Mouse (Mus musculus): ENCODE data around the gene Thada. TPM values are rescaled to one million over a fixed set of nuclear protein-coding genes. Genes with fewer than 3 reads are reported as not detected.
"Not testable (repeated sequence)": the region's sequence is repeated elsewhere in the genome, so short reads cannot be mapped to it uniquely, and the experiment has no call there.

Thada gene
- total RNA-seq, 4 experiments from 2014 or later: 8.1 to 8.9 (median 8.6) TPM

- DNase-seq (ENCODE audit: low spot score): no peak
These were observed 239.8 kb downstream of the Thada start for GRCm38 (mm10) chr17:84226231-84226630.

DNA sequence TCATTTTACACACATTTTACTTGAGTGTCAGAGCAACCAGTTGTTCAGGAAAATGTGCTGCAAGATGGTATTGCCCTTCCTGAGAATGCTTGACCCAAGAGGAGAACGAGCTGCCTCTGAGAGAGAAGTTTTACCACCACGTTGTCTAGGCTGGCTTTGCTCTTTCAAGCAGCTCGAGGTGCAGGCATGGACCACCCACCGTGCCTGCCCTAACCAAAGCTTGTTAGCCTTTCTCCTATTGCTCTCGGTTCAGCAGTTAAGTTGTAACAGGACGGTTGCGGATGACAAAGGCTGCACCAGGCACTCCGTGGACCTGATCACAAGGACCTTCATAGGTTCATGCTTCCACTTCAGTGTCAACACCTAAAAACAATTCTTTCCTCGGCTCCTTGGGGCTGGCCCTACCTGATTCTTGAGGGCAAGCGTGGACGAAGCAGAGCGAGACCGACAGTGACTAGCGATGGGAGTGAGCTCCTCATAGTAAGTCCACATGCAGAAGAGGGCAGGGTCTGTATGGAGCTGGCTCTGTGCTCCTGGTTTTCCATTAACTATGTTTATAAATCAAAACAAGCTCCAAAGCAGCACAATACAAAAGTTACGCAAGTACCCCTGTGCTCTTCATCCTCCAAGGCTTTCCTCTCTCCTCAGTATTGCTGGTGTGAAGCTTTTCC is 241.7 kb downstream of the Thada start:
- no peak for DNase-seq (ENCODE audit: low spot score)

- not testable (repeated sequence) for DNase-seq (ENCODE audit: low spot score)
These were observed 247.2 kb downstream of the Thada start for GRCm38 (mm10) chr17:84218841-84219240.

- no peak for DNase-seq (ENCODE audit: low spot score)
These were observed 248.3 kb downstream of the Thada start for GRCm38 (mm10) chr17:84217696-84218095.

GRCm38 (mm10) chr17:84215264-84215960 is 250.6 kb downstream of the Thada start:
- DNase-seq (ENCODE audit: low spot score): no peak

DNA sequence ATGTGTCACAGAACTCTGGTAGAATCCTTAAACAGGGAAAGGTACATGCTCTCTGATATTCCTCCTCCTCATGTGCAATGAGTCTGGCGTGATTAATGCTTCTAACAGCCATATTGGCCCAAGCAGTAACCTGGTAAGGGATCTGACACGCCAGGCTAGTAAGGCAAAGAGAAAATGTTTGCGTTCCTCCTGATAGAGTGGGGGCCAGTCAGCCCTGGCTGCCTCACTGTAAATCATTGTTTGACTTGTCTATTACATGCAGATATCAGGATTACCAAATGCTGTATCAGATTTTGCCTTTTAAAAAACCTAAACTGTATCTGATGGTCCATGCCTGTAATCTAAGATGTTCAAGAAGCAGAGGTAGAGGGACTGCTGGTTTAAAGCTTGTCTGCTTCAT is 252.5 kb downstream of the Thada start:
- DNase-seq (ENCODE audit: low spot score): no peak

DNA sequence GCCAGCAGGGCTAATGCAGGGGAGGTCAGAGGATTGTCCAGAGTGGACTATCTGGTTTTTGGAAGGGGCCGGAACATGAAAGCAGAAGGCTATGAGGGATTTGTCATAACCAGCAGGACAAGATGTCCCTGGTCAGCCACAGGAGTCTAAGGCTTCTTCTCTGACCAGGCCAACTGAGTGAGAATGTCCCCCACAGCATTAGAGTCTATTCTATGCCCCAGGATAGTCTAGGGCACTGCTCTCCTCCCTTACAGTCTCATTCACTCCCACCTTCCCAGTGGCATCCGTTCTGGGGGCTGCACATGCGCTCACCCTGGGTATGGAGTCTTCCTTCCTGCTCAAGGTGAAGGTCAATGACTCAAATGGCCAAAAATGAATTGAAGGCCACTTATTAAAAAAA is 258.4 kb downstream of the Thada start:
- no peak for DNase-seq (ENCODE audit: low spot score)

DNA sequence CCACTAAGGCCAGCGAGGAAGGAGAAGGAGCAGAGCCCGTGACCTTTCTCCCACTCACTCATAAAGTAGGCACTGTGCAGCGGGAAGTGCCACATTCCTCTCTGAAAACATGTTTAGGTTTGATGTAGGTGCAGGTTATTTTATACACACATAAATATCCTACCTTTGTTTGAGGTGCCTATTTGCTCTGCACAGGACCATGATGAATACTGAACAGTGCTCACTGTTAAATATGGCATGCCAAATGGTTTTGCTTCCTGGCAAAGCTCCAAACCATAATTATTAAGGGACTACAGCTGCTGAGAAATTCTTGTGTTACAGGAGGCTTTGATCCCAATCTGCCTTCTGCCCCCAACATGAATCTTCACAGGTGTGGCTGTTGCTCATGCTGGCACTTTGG is 259.8 kb downstream of the Thada start:
- no peak for DNase-seq (ENCODE audit: low spot score)

DNA sequence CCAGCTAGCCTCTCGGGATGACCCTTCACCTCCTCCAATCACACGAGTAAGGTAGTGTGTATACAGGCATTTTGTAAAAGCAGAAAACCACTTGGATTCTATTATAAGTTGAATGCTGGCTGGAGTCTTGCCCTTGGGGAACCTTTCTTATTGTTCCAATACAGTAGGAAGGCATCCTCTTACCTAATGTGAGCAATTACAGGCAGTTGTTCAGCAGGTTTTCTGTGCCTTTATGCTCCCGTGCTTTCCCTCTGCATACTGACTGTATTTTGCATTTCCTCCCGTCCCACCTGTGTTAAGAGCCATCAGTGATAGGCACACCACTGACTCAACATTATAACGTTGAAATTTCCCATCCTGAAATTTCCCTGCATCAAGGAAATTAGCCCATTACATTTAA is 261.0 kb downstream of the Thada start:
- DNase-seq (ENCODE audit: low spot score): no peak

DNA sequence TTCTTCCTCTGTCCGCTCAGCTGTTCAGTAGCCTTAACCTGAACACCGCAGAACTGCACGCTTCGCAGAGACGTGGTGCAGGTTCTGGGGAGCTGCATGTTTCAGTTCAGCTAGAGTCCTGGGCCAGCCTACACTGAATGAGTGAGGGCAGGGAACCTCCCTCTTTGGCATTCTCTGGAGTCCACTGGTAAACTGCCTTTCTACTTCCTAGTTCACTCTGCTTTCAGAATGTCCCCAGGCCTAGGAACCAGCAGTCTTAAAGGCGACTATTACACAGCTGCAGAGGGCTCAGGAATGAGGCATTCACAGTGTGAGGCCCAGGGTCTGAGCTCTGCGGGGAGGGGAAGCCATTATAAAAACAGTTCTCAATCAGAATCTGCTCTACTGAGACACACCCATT is 262.7 kb downstream of the Thada start:
- no peak for DNase-seq (ENCODE audit: low spot score)

DNA sequence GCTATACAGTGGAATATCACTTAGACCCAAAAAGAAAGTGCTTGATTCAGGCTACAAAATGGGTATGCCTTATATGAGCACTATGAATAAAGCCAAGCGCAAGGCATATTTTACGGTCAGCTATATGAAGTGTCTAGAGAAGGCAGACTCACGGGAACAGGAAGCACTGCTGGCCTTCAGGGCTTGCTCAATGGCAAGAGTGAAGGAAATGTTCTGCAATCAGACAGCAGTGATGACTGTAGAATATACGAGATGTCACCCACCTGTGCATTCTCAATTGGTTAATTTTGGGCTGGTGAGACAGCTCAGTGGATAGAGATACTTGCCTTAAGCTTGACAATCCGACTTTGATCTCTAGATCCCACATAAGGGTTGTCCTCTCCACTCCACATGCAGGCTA is 264.8 kb downstream of the Thada start:
- DNase-seq (ENCODE audit: low spot score): no peak

GRCm38 (mm10) chr17:84197912-84198344 is 268.1 kb downstream of the Thada start:
- no peak for DNase-seq (ENCODE audit: low spot score)

DNA sequence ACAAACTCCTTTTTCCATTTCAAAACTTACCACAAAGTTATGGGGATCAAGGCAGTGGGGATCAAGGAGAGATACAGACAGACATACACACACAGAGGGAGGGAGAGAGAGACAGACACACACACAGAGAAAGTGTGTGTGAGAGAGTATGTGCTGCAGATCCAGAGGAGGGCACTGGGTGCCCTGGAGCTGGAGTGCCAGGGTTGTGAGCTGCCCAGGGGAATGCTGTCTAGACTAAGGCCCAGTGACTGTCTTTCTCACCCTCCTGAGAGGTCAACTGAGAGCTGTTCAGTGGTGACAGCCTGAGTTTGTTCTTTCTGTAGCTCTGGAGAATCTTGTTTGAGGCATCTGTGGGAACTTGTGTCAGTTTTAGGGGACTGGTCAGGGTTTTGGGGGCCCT is 269.7 kb downstream of the Thada start:
- no peak for DNase-seq (ENCODE audit: low spot score)

- DNase-seq (ENCODE audit: low spot score): no peak
These were observed 270.2 kb downstream of the Thada start for GRCm38 (mm10) chr17:84195835-84196234.

GRCm38 (mm10) chr17:84195003-84195395 is 271.0 kb downstream of the Thada start:
- DNase-seq (ENCODE audit: low spot score): no peak

DNA sequence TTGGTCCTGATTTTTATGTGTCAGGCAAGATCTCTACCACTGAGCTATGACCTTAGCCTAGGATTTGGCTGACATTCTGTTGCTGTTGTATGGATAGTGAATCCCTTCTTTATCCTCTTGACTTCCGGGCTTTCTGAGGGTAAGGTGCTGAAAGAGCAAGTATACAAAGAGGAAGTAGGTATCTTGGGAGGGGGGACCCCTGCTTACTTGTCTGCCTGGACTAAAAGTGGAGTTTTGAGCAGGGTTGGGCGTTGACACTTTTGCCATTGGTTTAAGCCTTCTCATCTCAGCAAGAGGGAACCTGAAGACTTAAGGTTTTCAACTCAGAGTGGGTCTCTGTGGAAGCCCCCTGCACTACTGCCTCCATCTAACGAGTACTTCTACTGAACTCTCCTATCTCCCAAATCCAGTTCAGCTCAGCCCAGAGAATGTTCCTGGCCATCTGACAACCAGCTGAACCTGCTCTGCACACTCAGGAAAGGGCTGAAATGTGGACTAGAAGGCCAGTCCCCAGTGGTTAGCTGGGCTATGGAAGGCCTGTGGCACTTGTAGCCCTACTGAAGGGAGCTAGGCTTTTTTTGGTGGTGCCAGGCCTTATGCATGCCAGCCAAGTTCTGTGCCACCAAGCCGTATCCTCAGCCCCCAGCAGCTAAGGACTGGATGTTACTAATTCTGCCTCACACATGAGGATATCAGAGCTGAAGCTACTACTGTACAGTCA is 271.6 kb downstream of the Thada start:
- no peak for DNase-seq (ENCODE audit: low spot score)

- DNase-seq (ENCODE audit: low spot score): no peak
These were observed 272.6 kb downstream of the Thada start for GRCm38 (mm10) chr17:84193411-84193810.

DNA sequence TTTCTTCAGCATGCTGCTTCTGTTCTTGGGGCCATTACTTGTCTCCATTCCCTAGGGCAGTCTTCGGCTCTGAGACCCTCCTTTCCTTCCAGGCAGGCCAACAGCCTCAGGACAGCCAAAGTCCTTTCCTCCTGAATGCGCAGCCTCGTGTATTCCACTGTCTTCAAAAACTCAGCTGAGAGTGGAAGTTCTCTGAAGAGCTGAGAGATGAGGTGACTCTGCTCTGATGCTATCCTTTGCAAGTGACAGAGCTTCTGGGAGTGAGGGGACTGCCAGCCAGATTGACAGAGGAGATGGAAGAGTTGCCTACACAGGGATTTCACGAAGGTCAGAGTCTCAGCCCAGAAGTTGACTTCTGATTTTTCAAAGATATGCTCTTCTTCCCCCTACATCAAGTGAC is 274.1 kb downstream of the Thada start:
- DNase-seq (ENCODE audit: low spot score): no peak

GRCm38 (mm10) chr17:84190885-84191284 is 275.1 kb downstream of the Thada start:
- peak; percentile 85 for DNase-seq (ENCODE audit: low spot score)

GRCm38 (mm10) chr17:84189127-84189854 is 276.7 kb downstream of the Thada start:
- no peak for DNase-seq (ENCODE audit: low spot score)

GRCm38 (mm10) chr17:84188374-84188961 is 277.5 kb downstream of the Thada start:
- DNase-seq (ENCODE audit: low spot score): peak; percentile 98

Measured in heart, adult 8-10 months (tissue).